Mouse (Mus musculus) forebrain, embryonic 16.5 days (tissue): ENCODE data around the gene Nlrp2. TPM values are rescaled to one million over a fixed set of nuclear protein-coding genes. Genes with fewer than 3 reads are reported as not detected.

Source experiments
- ATAC-seq: fragments of 200-750 bp; cut with Nextera tagmentation; 2 replicates; pipeline ENCODE4 v1.8.0; 2017; ENCODE audit warnings: mild to moderate bottlenecking, moderate library complexity
- H3K27ac ChIP-seq: fragments of 300-500 bp; sonication (generic); 2 replicates; pipeline ENCODE4 v1.5.1; 2014; ENCODE audit warnings: low read length, control low read depth
- H3K27me3 ChIP-seq: fragments of 300-500 bp; sonication (generic); replicated peaks from 2 replicates; pipeline ENCODE4 v1.6.1; 2014; ENCODE audit warnings: low read length; ENCODE audit not compliant: control insufficient read depth, insufficient read depth
- H3K36me3 ChIP-seq: fragments of 300-500 bp; sonication (generic); 2 replicates; pipeline ENCODE4 v1.6.1; 2014; ENCODE audit not compliant: control insufficient read depth, insufficient read depth
- H3K4me1 ChIP-seq: fragments of 300-500 bp; sonication (generic); replicated peaks from 2 replicates; pipeline ENCODE4 v1.6.1; 2014; ENCODE audit warnings: low read length; ENCODE audit not compliant: control insufficient read depth, insufficient read depth
- H3K4me2 ChIP-seq: fragments of 300-500 bp; sonication (generic); 2 replicates; pipeline ENCODE4 v1.6.1; 2014; ENCODE audit warnings: mild to moderate bottlenecking, low read length, control low read depth
- H3K4me3 ChIP-seq: fragments of 300-500 bp; sonication (generic); replicated peaks from 2 replicates; pipeline ENCODE4 v1.5.1; 2014; ENCODE audit warnings: mild to moderate bottlenecking, low read length, control low read depth
- H3K9ac ChIP-seq: fragments of 300-500 bp; sonication (generic); replicated peaks from 2 replicates; pipeline ENCODE4 v1.6.1; 2014; ENCODE audit warnings: low read depth, low read length, control low read depth
- H3K9me3 ChIP-seq: fragments of 300-500 bp; sonication (generic); 2 replicates; pipeline ENCODE4 v1.6.1; 2016; ENCODE audit warnings: low read length; ENCODE audit not compliant: control insufficient read depth
- WGBS: fragments of 180-500 bp; shearing (Covaris S2); extraction: QIAGEN DNeasy Blood & Tissue Kit; methylation state at CpG from one replicate; pipeline ENCODE4 v1.1.7; 2014; 5-methylcytosine and 5-hydroxymethylcytosine counted together
- polyA plus RNA-seq: library from polyadenylated mRNA; unstranded; fragments of >200 nt; fragmentation: Nextera tagmentation; extraction: Ambion mirVana; gene quantifications from 2 replicates; pipeline ENCODE4 v1.2.1, GENCODE M21; 2015

Gene Nlrp2
- polyA plus RNA-seq, result not detected in 2 replicates

DNA sequence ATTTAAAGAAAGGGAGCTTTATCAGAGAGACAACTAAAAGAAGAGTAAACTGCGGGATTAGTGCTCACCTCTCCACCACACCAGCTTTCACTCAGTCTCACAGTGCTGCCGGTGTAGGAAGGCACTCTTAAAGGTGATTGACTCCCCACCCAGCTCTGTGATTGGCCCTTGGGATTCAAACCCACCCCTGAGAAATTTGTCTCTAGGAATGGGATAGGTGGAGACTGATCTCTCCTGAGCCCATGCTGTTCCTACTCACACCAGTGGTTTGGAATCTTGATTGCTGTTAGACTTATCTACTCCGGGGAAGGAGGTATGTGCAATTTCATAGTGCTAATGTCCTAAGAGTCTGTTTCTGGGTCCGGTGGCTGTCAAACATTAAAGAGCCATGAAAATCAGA is at the start of gene Nlrp2:
Gene Nlrp2 (minus strand): TSS at position 101 of the 400 bp plus-strand sequence.
- Histone ChIP-seq H3K4me1 (no peaks in the 10 kb centered on the region), H3K9ac (no peak within 1 kb of the TSS), H3K4me3 (no peak within 1 kb of the TSS), H3K9me3 (peaks cover 29% of the 10 kb centered on the region), H3K27ac (no peak within 1 kb of the TSS), H3K4me2 (no peak within 1 kb of the TSS), H3K36me3 (no peaks in the 10 kb centered on the region), H3K27me3 (no peaks in the 10 kb centered on the region)
- ATAC-seq, result no peak
- 86% methylated on average over 4 of the region's 4 CpGs for WGBS

DNA sequence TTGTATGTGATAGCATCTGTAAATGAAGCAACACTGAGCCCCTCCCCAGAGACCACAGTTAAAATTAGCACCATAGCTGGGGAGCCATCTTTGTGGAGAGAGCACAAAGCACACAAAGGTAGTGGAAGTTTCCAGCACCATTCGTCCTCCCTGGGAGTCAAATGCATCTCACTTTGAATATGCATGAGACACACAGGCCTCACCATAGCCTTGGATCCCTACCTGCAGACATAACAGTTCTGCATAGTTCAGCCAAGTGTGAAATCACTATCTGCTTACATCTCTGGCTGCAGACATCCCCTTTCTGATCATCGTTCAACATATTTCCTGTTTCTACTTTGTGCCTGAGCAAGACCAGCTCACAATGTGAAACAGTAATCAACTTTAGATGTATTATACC is 15.9 kb upstream of the Nlrp2 start:
- Histone ChIP-seq H3K9ac (no peak overlapping the region), H3K9me3 (peaks cover 26% of the 10 kb centered on the region), H3K27ac (no peak overlapping the region), H3K4me3 (no peak overlapping the region), H3K4me2 (no peak overlapping the region), H3K27me3 (no peaks in the 10 kb centered on the region), H3K4me1 (no peaks in the 10 kb centered on the region), H3K36me3 (no peaks in the 10 kb centered on the region)
- ATAC-seq, result no peak
- 82% methylated on average over 2 of the region's 2 CpGs for WGBS

DNA sequence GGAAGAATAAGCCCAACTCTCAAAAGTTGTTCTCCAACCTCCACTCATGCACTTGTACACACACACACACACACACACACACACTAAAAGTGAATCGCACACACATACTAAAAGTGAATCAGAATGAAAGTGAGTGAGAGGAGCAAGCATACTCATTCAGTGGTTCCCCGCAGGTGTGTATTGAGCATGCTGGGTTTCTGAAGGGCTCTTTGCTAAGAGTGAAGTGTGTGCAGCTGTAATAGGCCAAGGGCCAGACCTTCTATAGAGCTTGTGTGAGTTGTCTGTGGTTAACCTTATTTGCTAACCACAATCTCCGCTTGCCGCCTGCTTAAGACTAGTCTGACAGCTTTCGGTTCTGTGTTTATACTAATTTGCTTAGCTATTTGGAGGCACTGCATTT is 12.8 kb upstream of the Nlrp2 start:
- 95% methylated on average over 5 of the region's 5 CpGs for WGBS
- no peak overlapping the region for H3K9ac ChIP-seq
- no peak overlapping the region for H3K27ac ChIP-seq
- H3K36me3 ChIP-seq, result no peaks in the 10 kb centered on the region
- H3K27me3 ChIP-seq, result no peaks in the 10 kb centered on the region
- H3K4me2 ChIP-seq, result no peak overlapping the region
- H3K9me3 ChIP-seq, result peaks cover 34% of the 10 kb centered on the region
- H3K4me3 ChIP-seq, result no peak overlapping the region
- no peak for ATAC-seq
- H3K4me1 ChIP-seq, result no peaks in the 10 kb centered on the region

DNA sequence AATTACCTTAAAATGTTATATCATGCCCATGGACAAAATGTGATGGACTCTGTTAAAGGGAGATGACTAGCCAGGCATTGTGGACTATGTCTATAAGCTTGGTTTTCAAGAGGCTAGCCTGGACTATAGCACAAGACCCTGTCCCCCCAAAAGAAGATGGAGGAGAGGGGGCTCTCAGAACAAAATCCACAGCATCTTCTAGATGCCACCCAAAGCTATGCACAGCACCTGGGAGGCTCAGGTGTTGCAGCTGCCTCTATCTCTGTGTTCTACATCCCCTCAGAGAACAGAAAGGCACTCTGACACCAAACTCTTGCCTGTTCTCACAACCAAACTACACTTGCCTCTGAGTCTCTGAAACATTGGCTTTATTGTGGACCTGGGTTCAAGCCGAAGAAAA is 598 bp downstream of the Nlrp2 start, which contains the start of gene Gm5065:
Gene Gm5065 (plus strand): TSS at position 301 of the 400 bp plus-strand sequence.
- Histone ChIP-seq H3K9ac (no peak within 1 kb of the TSS), H3K27me3 (no peaks in the 10 kb centered on the region), H3K4me3 (no peak within 1 kb of the TSS), H3K36me3 (no peaks in the 10 kb centered on the region), H3K4me1 (no peaks in the 10 kb centered on the region), H3K27ac (no peak within 1 kb of the TSS), H3K4me2 (no peak within 1 kb of the TSS), H3K9me3 (peaks cover 27% of the 10 kb centered on the region)
- no peak for ATAC-seq
- WGBS, result 80% methylated on average over 1 of the region's 1 CpGs

GRCm38 (mm10) chr7:5327511-5327910 is 23.3 kb downstream of the Nlrp2 start:
- no peaks in the 10 kb centered on the region for H3K4me1 ChIP-seq
- no peak overlapping the region for H3K27ac ChIP-seq
- no peaks in the 10 kb centered on the region for H3K27me3 ChIP-seq
- H3K4me3 ChIP-seq, result no peak overlapping the region
- H3K9me3 ChIP-seq, result peaks cover 6% of the 10 kb centered on the region; the same call in 1 of the 2 replicates
- H3K9ac ChIP-seq, result no peak overlapping the region
- H3K4me2 ChIP-seq, result no peak overlapping the region
- WGBS, result 79% methylated on average over 1 of the region's 1 CpGs
- H3K36me3 ChIP-seq, result no peaks in the 10 kb centered on the region
- ATAC-seq, result no peak

GRCm38 (mm10) chr7:5288281-5288680 is 62.6 kb downstream of the Nlrp2 start:
- ATAC-seq, result no peak
- H3K4me1 ChIP-seq, result no peaks in the 10 kb centered on the region
- H3K4me2 ChIP-seq, result no peak overlapping the region
- no peak overlapping the region for H3K27ac ChIP-seq
- H3K27me3 ChIP-seq, result no peaks in the 10 kb centered on the region
- H3K36me3 ChIP-seq, result no peaks in the 10 kb centered on the region
- 63% methylated on average over 1 of the region's 1 CpGs for WGBS
- peaks cover 12% of the 10 kb centered on the region for H3K9me3 ChIP-seq
- no peak overlapping the region for H3K4me3 ChIP-seq
- H3K9ac ChIP-seq, result no peak overlapping the region

- H3K4me3 ChIP-seq, result no peak overlapping the region
- no peak for ATAC-seq
- H3K27ac ChIP-seq, result no peak overlapping the region
- no peaks in the 10 kb centered on the region for H3K36me3 ChIP-seq
- WGBS, result 88% methylated on average over 3 of the region's 3 CpGs
- no peak overlapping the region for H3K4me2 ChIP-seq
- peaks cover 5% of the 10 kb centered on the region for H3K9me3 ChIP-seq
- no peaks in the 10 kb centered on the region for H3K27me3 ChIP-seq
- no peak overlapping the region for H3K9ac ChIP-seq
- H3K4me1 ChIP-seq, result no peaks in the 10 kb centered on the region
Measured at GRCm38 (mm10) chr7:5263051-5263450, 87.8 kb downstream of the Nlrp2 start.

Other genes with a start within 250 kb of the Nlrp2 start
- gene Rfpl4, start 234.1 kb downstream of the Nlrp2 start, polyA plus RNA-seq, result 0.14 TPM in 1 of 2 replicates, not detected in the other
- gene Rasl2-9, start 225.1 kb downstream of the Nlrp2 start, polyA plus RNA-seq, result 0.32 TPM in 1 of 2 replicates, not detected in the other
- not detected in 2 replicates for gene Vmn1r55, start 201.4 kb downstream of the Nlrp2 start, polyA plus RNA-seq
- not detected in 2 replicates for gene Vmn1r56, start 154.3 kb downstream of the Nlrp2 start, polyA plus RNA-seq
- gene Vmn1r57, start 132.5 kb downstream of the Nlrp2 start, polyA plus RNA-seq, result not detected in 2 replicates
- not detected in 2 replicates for gene Gm5065, start 498 bp downstream of the Nlrp2 start, polyA plus RNA-seq
- not detected in 2 replicates for gene Vmn1r58, start 62.4 kb upstream of the Nlrp2 start, polyA plus RNA-seq
- gene Vmn1r59, start 105.7 kb upstream of the Nlrp2 start, polyA plus RNA-seq, result not detected in 2 replicates
- gene Vmn2r28, start 142.9 kb upstream of the Nlrp2 start, polyA plus RNA-seq, result not detected in 2 replicates
- not detected in 2 replicates for gene Vmn1r60, start 196.3 kb upstream of the Nlrp2 start, polyA plus RNA-seq